Mouse (Mus musculus) CH12.LX (cell line): Measurements from ENCODE around the gene Plek2. TPM values are rescaled to one million over a fixed set of nuclear protein-coding genes. Genes with fewer than 3 reads are reported as not detected.

Experiments used
- DNase-seq: peaks from one replicate; pipeline ENCODE4 v3.0.0-alpha.2; 2013; ENCODE audit errors: extremely low read depth
- H3K27ac ChIP-seq: 2 replicates; pipeline ENCODE4 v1.5.1; 2012; ENCODE audit warnings: low read depth, mild to moderate bottlenecking, control low read depth, moderate library complexity; ENCODE audit not compliant: insufficient read depth
- H3K27me3 ChIP-seq: replicated peaks from 2 replicates; pipeline ENCODE3; 2012; ENCODE audit warnings: inconsistent platforms
- H3K36me3 ChIP-seq, 2 experiments: replicated peaks in 1 of 2; 2 replicates each; pipeline versions ENCODE3 to v1.6.1; 2012; ENCODE audit warnings: inconsistent platforms in 1 of 2, low read length in 1 of 2, mild to moderate bottlenecking in 1 of 2, mixed read lengths in 1 of 2, moderate library complexity in 1 of 2; ENCODE audit not compliant: control insufficient read depth in 1 of 2, insufficient read depth in 1 of 2
- H3K4me1 ChIP-seq, 2 experiments: 2 replicates each; pipeline ENCODE4 v1.6.1; 2012; ENCODE audit warnings: inconsistent platforms in 1 of 2, moderate library complexity in 1 of 2; ENCODE audit not compliant: insufficient read depth in 2 of 2, control insufficient read depth in 1 of 2
- H3K4me2 ChIP-seq: 2 replicates; pipeline ENCODE4 v1.6.1; 2012; ENCODE audit warnings: low read depth, mild to moderate bottlenecking, control low read depth; ENCODE audit not compliant: poor library complexity, insufficient read depth, severe bottlenecking
- H3K4me3 ChIP-seq, 3 experiments: fragments of 150-350 bp in 1 of 3; sonication (generic) in 1 of 3; replicated peaks in 1 of 3; 2 replicates each; pipeline versions ENCODE3 to v1.5.1; 2011 to 2012; ENCODE audit warnings: low read depth in 2 of 3, low read length in 2 of 3, mild to moderate bottlenecking in 2 of 3, moderate library complexity in 2 of 3, control low read depth in 1 of 3, improper control_type of control experiment in 1 of 3, inconsistent platforms in 1 of 3, mixed read lengths in 1 of 3; ENCODE audit not compliant: poor library complexity in 1 of 3
- H3K79me2 ChIP-seq: replicated peaks from 2 replicates; pipeline ENCODE4 v1.6.1; 2012; ENCODE audit warnings: mild to moderate bottlenecking, moderate library complexity; ENCODE audit not compliant: control insufficient read depth, poor library complexity, insufficient read depth, severe bottlenecking; ENCODE audit errors: extremely low read depth
- H3K9ac ChIP-seq: 2 replicates; pipeline ENCODE4 v1.6.1; 2012; ENCODE audit warnings: low read depth, mild to moderate bottlenecking, control low read depth, moderate library complexity; ENCODE audit not compliant: insufficient read depth
- H3K9me3 ChIP-seq: replicated peaks from 2 replicates; pipeline ENCODE3; 2012; ENCODE audit warnings: low read length, inconsistent platforms, mixed read lengths
- BHLHE40 ChIP-seq: IDR thresholded peaks from 2 replicates; pipeline ENCODE4 v1.6.1; 2011; ENCODE audit warnings: mild to moderate bottlenecking, low read depth, low read length, improper control_type of control experiment
- E2F4 ChIP-seq: IDR thresholded peaks from 2 replicates; pipeline ENCODE4 v1.6.1; 2011; ENCODE audit warnings: low read depth, low read length, improper control_type of control experiment; ENCODE audit not compliant: insufficient replicate concordance
- ELF1 ChIP-seq: IDR thresholded peaks from 2 replicates; pipeline ENCODE4 v1.6.1; 2014; ENCODE audit warnings: low read depth, mild to moderate bottlenecking, inconsistent platforms, low read length, improper control_type of control experiment
- EP300 ChIP-seq: IDR thresholded peaks from 2 replicates; pipeline ENCODE4 v1.6.1; 2011; ENCODE audit warnings: low read length, improper control_type of control experiment
- ETS1 ChIP-seq: conservative IDR thresholded peaks from 2 replicates; pipeline ENCODE4 v1.6.1; 2012; ENCODE audit warnings: low read depth, mild to moderate bottlenecking, inconsistent platforms, low read length, improper control_type of control experiment, moderate library complexity
- GABPA ChIP-seq: IDR thresholded peaks from 2 replicates; pipeline ENCODE4 v1.6.1; 2012; ENCODE audit warnings: low read depth, low read length, improper control_type of control experiment, inconsistent platforms; ENCODE audit not compliant: insufficient replicate concordance
- IRF4 ChIP-seq: IDR thresholded peaks from 2 replicates; pipeline ENCODE4 v1.6.1; 2014; ENCODE audit warnings: low read depth, mild to moderate bottlenecking, inconsistent platforms, low read length, improper control_type of control experiment
- JUN ChIP-seq: IDR thresholded peaks from 2 replicates; pipeline ENCODE4 v1.6.1; 2011; ENCODE audit warnings: low read depth, mild to moderate bottlenecking, low read length, improper control_type of control experiment, moderate library complexity; ENCODE audit not compliant: insufficient read depth
- JUND ChIP-seq: conservative IDR thresholded peaks from 2 replicates; pipeline ENCODE4 v1.6.1; 2011; ENCODE audit warnings: low read depth, low read length, improper control_type of control experiment
- KAT2A ChIP-seq: IDR thresholded peaks from 2 replicates; pipeline ENCODE4 v1.6.1; 2012; ENCODE audit warnings: low read length, improper control_type of control experiment, inconsistent platforms; ENCODE audit not compliant: insufficient replicate concordance
- MAFK ChIP-seq: IDR thresholded peaks from 2 replicates; pipeline ENCODE4 v1.6.1; 2011; ENCODE audit warnings: low read length, improper control_type of control experiment; ENCODE audit not compliant: insufficient replicate concordance
- MAZ ChIP-seq: IDR thresholded peaks from 2 replicates; pipeline ENCODE4 v1.6.1; 2012; ENCODE audit warnings: low read depth, mild to moderate bottlenecking, inconsistent platforms, low read length, improper control_type of control experiment, moderate library complexity
- MXI1 ChIP-seq: IDR thresholded peaks from 2 replicates; pipeline ENCODE4 v1.6.1; 2011; ENCODE audit warnings: mild to moderate bottlenecking, low read depth, low read length, improper control_type of control experiment
- NELFE ChIP-seq: IDR thresholded peaks from 2 replicates; pipeline ENCODE4 v1.6.1; 2011; ENCODE audit warnings: low read depth, low read length, improper control_type of control experiment
- NRF1 ChIP-seq: IDR thresholded peaks from 2 replicates; pipeline ENCODE4 v1.6.1; 2014; ENCODE audit warnings: low read depth, mild to moderate bottlenecking, inconsistent platforms, low read length, improper control_type of control experiment, moderate library complexity
- POLR2A ChIP-seq: IDR thresholded peaks from 2 replicates; pipeline ENCODE4 v1.6.1; 2011; ENCODE audit warnings: low read depth, mild to moderate bottlenecking, improper control_type of control experiment, low read length
- RCOR1 ChIP-seq: conservative IDR thresholded peaks from 2 replicates; pipeline ENCODE4 v1.6.1; 2012; ENCODE audit warnings: low read depth, mild to moderate bottlenecking, inconsistent platforms, low read length, improper control_type of control experiment
- SIN3A ChIP-seq: IDR thresholded peaks from 2 replicates; pipeline ENCODE4 v1.6.1; 2012; ENCODE audit warnings: low read length, improper control_type of control experiment, inconsistent platforms
- SMC3 ChIP-seq: IDR thresholded peaks from 2 replicates; pipeline ENCODE4 v1.6.1; 2011; ENCODE audit warnings: low read depth, low read length, improper control_type of control experiment
- TBP ChIP-seq: conservative IDR thresholded peaks from 2 replicates; pipeline ENCODE4 v1.6.1; 2011; ENCODE audit warnings: low read depth, low read length, improper control_type of control experiment
- TCF12 ChIP-seq: IDR thresholded peaks from 2 replicates; pipeline ENCODE4 v1.6.1; 2014; ENCODE audit warnings: low read depth, mild to moderate bottlenecking, inconsistent platforms, low read length, improper control_type of control experiment
- UBTF ChIP-seq: IDR thresholded peaks from 2 replicates; pipeline ENCODE4 v1.6.1; 2012; ENCODE audit warnings: low read depth, mild to moderate bottlenecking, inconsistent platforms, low read length, improper control_type of control experiment, moderate library complexity
- ZKSCAN1 ChIP-seq: IDR thresholded peaks from 2 replicates; pipeline ENCODE4 v1.6.1; 2012; ENCODE audit warnings: low read depth, inconsistent platforms, low read length, improper control_type of control experiment, borderline replicate concordance
- dilution Hi-C: fragments of 300-500 bp; cut with MboI; formaldehyde crosslinking; loops from 2 replicates; pipeline ENCODE4 v1.14.3; 2020; ENCODE audit warnings: low sequenced_read_pairs; ENCODE audit not compliant: extremely low pct_unique_long_range_greater_than_20kb, extremely low pct_ligation_motif_present
- in situ Hi-C: fragments of 300-500 bp; cut with MboI; formaldehyde crosslinking; loops from 3 replicates; pipeline ENCODE4 v1.14.3; 2019; ENCODE audit warnings: low sequenced_read_pairs, low pct_ligation_motif_present, low pct_unique_long_range_greater_than_20kb, mixed read lengths
- polyA plus RNA-seq: library from polyadenylated mRNA; unstranded; fragments of >175 nt; gene quantifications from 2 replicates; pipeline ENCODE4 v1.2.1, GENCODE M21; 2012; ENCODE audit warnings: low read depth; ENCODE audit not compliant: insufficient read length
- total RNA-seq, 2 experiments: library from RNA; depleted of rRNA; stranded (reverse); fragments of 300-350 nt in 1 of 2; fragments of >200 nt in 1 of 2; gene quantifications; 2 replicates each; pipeline ENCODE4 v1.2.3; 2012 to 2014

Plek2 gene
- total and polyA plus RNA-seq, 3 experiments: 0.85 TPM; not detected in 2

DNA sequence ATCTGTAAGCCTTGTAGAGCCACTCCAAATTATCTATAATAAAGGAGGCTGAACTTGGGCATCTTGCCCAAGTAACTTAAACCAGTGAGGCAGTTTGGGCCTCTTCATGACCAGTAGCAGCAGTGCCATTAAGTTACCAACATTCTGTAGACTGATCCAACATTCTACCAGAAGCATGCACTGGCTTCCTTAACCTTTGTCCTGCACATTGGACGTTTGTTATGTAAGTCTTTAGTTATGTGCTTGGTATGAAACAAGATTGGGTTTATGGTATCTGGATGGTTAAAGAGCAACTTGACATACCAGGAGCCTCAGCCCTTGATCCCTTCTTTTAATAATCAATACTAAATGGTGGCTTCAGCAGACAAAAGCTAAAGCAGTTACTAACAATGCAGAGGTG, 16.7 kb downstream of the Plek2 start:
- Histone ChIP-seq H3K4me1 (no peaks in the 10 kb centered on the region), H3K9me3 (peaks cover 4% of the 10 kb centered on the region), H3K27ac (no peak overlapping the region), H3K27me3 (no peaks in the 10 kb centered on the region), H3K4me3 (no peak overlapping the region), H3K4me2 (no peak overlapping the region), H3K9ac (no peak overlapping the region), H3K79me2 (no peaks in the 10 kb centered on the region), H3K36me3 (peaks cover 10 to 34% of the 10 kb centered on the region in 2 experiments)
- TF ChIP-seq TCF12 (no peak), MAZ (no peak), E2F4 (no peak), JUN (no peak), TBP (no peak), IRF4 (no peak), ETS1 (no peak), UBTF (no peak), GABPA (no peak), MAFK (no peak), EP300 (no peak), ZKSCAN1 (no peak)
- dilution Hi-C loops (no loop called here), in situ Hi-C loops (no loop called here)
- DNase-seq: no peak

DNA sequence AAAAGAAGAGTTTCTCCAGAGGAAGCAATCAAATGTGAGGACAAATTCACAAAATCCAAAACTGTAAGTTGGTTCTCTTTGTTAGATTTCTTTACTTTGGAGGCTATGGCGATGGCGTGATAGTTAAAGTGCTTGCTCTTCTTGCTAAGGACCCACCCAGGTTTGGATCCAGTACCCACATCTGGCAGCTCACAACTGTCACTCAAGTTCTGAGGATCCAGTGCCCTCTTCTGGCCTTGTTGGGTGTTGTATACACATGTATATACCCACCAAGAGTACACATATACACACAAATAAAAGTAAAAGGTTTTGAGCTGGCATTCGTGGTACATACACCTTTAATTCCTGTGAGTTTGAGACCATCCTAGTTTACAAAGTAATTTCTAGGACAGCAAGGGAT, 32.2 kb downstream of the Plek2 start:
- Histone ChIP-seq H3K9me3 (no peaks in the 10 kb centered on the region), H3K27me3 (no peaks in the 10 kb centered on the region), H3K9ac (no peak overlapping the region), H3K79me2 (peaks cover 38% of the 10 kb centered on the region), H3K27ac (no peak overlapping the region), H3K4me1 (no peaks in the 10 kb centered on the region), H3K36me3 (peaks cover 43 to 85% of the 10 kb centered on the region in 2 experiments), H3K4me3 (no peak overlapping the region), H3K4me2 (no peak overlapping the region)
- TF ChIP-seq MXI1 (no peak), SMC3 (no peak), RCOR1 (no peak), EP300 (no peak), NELFE (no peak), SIN3A (no peak), JUND (no peak), IRF4 (no peak), KAT2A (no peak), NRF1 (no peak), TCF12 (no peak), POLR2A (no peak), MAFK (no peak), TBP (no peak), ELF1 (no peak), BHLHE40 (no peak), ETS1 (no peak)
- no peak for DNase-seq
- dilution Hi-C loops (no loop called here), in situ Hi-C loops (loop anchor here (25.0 kb wide), 1 partner anchor 662 kb away; no protein-coding TSS in a partner anchor)
